Mouse (Mus musculus): ENCODE data around the gene Pyurf.

- TF ChIP-seq CTCF (conservative IDR thresholded peaks at IDR 0.05; ENCODE audit: low read length) (no peak), POU5F1 (IDR thresholded peaks at IDR 0.05; ENCODE audit: borderline replicate concordance, low read length) (no peak)
Observed at GRCm38 (mm10) chr6:57702376-57702742, 10.5 kb upstream of the Pyurf start, which contains the start of gene Lancl2.

All from E14TG2a.4 (cell line).